Mouse (Mus musculus): ENCODE results near the gene Srek1.

Srek1 gene

GRCm38 (mm10) chr13:103774119-103774757 is at the start of gene Srek1:
Gene Srek1 (minus strand): TSS chr13:103774608.
- DNase-seq (ENCODE audit: low spot score), result peak; percentile 94

- no peak for DNase-seq (ENCODE audit: low spot score)
Observed at GRCm38 (mm10) chr13:103822270-103822669, 47.9 kb upstream of the Srek1 start.

DNA sequence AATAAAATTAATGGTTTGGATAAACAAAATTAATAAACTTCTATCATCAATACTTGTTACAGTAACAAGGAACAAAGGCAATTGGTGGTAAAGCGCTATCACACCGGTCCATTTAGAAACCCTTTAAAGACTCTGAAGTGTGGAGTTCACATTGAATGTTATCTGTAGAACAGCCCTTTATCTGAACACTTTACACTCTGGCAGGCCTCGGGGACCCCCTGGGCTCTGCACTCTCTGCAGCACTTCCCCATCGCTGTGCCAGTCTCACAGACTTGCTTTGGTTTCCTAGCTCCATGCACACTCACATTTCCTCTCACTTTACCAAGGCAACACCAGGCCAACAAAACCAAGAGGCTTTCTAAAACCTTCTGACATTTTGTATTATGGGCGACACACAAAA is 45.0 kb upstream of the Srek1 start:
- DNase-seq (ENCODE audit: low spot score), result no peak

GRCm38 (mm10) chr13:103817935-103818334 is 43.5 kb upstream of the Srek1 start:
- no peak for DNase-seq (ENCODE audit: low spot score)

DNA sequence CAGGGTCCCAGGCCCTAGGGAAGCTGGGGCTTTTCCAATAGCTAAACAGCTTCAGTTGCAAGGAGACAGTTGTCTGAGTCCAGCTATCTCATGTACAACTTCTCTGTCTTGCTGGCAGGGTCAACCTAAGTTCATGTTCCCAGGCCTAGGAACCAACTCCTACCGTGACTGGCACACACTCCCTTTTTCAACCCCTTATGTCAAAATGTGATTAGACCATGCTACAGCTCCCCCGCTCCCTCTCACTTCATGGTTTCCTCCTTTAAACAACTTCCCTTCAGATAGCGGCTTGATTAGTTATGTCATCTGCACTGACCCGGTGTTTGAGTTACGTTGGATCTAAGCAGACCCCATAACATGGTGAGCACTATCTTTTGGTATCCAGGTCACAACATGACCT is 33.1 kb upstream of the Srek1 start:
- no peak for DNase-seq (ENCODE audit: low spot score)

DNA sequence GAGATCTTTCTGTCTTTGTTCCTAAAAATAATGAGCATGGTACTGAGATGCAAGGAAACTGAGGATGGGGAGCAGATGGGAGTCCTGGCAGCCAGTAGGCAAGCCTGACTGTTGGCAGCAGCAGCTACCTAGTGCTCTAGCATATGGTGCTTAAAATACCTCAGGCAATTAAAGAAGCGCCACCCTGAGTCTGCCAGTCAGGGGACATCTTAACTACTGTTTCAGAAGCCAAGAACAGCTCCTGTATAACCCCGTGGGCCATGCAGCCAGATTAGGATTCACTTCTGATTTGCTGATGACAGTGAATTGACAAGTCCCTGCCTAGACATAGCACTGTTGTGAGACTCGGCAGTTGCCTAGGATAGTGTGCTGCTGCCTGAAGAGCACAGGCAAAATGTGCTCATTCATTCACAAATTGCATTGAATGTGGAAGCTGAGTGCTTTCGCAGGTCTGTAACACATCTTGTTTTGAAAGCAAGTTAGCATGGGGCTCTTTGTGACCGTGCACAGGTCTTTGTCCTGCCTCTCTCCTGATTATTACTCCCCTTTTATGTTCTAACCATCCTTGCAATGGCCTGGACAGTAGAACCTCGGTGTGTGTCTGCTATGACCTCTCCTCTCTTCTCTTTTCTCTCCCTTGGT is 31.9 kb upstream of the Srek1 start:
- peak; percentile 70 for DNase-seq (ENCODE audit: low spot score)

GRCm38 (mm10) chr13:103803721-103804120 is 29.3 kb upstream of the Srek1 start:
- DNase-seq (ENCODE audit: low spot score), result no peak

GRCm38 (mm10) chr13:103801021-103801420 is 26.6 kb upstream of the Srek1 start:
- DNase-seq (ENCODE audit: low spot score), result no peak

DNA sequence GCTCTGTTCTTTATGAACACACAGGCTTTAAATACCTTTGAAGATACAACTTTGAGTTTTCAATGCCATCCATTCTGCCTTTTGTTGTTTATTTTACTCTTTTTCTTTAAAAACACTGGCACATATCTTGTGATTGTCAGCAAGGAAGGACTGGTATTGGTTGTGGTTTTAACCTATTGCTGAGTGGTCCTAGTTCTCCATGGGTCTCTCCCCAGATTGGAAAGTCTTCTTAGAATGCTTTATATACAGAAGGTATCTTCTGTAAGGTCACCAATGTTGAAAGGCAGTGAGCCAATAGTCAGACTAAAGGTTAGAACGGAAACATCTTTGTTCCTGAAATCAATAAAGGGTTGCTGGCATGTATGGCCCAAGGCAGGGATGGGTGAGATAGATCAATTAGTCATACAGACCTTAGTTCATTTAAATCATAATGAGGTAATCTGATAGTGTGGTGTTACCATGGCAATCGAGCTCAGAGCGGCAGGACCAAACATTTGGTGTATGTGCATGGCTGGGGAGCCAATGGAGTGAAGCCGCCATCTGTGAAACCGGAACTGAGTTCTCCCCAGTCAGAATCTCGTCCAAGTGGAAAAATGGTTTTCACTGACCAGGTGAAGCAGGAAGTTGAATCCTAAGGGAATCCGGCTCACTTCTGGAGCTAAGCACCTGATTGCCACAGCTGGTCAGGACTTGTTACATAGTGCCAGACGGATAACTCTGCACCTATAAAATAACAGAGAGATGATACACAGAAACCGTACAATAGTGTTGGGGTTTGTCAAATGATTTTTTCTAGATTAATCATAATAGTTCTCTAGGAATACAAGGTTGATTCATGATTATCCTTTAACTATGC is 20.5 kb upstream of the Srek1 start:
- DNase-seq (ENCODE audit: low spot score), result no peak

DNA sequence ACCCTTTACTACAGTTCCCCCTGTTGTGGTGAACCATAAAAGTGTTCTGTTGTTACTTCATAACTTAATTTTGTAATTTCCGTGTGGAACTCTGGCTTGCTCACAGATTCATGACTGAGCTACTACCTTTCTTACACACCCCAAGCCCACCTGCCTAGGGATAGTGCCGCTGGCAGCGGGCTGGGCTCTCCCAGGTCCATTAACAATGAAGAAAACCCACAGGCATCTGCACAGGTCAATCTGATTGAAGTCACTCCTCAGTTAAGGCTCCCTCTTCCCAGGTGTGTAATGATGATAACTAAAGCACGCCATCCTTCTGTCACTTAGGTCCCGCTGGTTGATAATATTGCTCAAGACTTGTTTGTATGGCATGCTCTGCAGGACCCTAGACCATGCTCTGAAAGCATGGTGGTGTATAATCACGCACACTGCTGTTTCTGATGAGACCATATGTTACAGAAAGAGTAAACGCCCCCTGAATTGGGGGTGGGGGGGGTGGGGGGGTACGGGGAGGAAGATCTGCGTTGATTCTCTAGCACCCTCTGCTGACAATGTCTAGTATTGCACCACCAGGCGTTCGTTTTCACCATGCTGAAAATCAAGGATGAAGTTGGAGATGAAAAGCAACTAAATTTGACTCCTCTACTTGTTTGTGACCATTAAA is 5.6 kb upstream of the Srek1 start:
- peak; percentile 38 for DNase-seq (ENCODE audit: low spot score)

GRCm38 (mm10) chr13:103777126-103777525 is 2.7 kb upstream of the Srek1 start:
- no peak for DNase-seq (ENCODE audit: low spot score)

GRCm38 (mm10) chr13:103773407-103774118 is 845 bp downstream of the Srek1 start:
- no peak for DNase-seq (ENCODE audit: low spot score)

DNA sequence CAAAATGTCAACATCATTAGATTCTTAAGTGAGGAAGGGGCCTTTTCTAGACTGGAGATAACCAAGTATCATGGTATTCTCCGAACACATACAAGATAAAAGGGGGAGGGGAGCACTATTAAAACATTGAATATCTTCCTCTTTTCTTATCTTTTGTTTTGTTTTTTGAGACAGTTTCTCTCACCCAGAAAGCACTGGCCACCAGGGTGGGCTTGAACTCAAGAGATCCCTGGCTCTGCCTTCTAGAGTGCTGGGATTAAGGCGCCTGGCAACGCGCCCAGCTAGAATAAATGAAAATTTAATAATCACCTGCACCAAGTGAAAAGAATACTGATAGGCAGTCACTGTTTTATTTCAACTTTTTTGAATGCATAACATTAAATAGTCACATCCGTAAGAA is 1.5 kb downstream of the Srek1 start:
- no peak for DNase-seq (ENCODE audit: low spot score)

- DNase-seq (ENCODE audit: low spot score), result no peak
Observed at GRCm38 (mm10) chr13:103770821-103771220, 3.6 kb downstream of the Srek1 start.

DNA sequence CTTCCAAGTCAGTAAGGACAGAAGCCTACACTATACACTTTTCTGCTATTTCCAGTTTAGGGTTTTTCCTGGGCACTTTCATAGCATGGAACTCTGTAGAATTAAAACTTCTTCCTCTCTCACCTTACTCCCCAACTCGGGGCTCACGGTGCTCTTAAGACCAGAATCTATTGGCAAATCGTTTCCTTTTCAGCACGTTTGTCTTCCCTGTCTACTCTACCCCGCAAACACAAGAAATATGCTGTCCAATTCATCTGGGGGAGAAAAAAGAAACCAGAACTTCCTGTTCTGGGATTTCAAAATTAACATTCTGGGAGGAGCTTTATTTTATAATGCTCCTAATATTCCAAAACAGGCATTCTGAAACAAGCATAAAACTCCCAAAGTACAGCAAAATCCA is 6.5 kb downstream of the Srek1 start:
- no peak for DNase-seq (ENCODE audit: low spot score)

- DNase-seq (ENCODE audit: low spot score), result no peak
Observed at GRCm38 (mm10) chr13:103763640-103764039, 10.8 kb downstream of the Srek1 start.

GRCm38 (mm10) chr13:103761971-103762370 is 12.4 kb downstream of the Srek1 start:
- no peak for DNase-seq (ENCODE audit: low spot score)

DNA sequence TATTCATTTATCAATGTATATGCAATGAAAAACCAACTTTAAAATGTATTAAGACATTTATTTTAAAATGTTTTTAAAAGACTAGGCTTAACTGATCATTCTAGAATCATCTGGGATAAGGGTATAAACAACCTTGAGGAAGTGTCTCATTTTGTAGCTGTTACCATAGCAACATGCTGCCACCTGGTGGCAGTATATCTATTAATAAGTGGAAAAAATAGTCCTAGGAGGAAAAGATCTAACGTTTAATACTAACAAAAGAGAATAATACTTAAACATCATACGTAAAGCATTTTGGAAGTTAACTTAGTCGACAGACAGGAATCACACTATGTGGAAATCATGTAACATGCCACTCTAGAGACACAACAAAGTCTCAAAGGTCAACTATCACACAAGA is 23.0 kb downstream of the Srek1 start:
- peak; percentile 61 for DNase-seq (ENCODE audit: low spot score)

GRCm38 (mm10) chr13:103745688-103746087 is 28.7 kb downstream of the Srek1 start:
- DNase-seq (ENCODE audit: low spot score), result no peak

DNA sequence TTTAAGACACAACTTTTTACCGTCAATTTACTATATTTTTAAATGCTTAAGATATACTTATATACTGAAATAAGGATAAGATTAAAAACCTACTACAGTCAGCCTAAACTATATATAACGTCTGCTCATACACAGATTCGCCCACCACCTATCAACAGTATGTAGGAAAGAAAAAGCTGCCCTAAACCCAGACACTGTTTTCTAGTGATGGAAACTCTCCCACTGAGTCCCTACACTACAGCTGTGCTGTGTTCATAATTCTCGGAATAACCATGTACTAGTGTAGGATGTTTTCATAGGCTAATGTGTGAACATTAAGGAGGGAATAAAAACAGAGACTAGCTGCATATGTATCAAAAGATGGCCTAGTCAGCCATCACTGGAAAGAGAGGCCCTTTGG is 29.2 kb downstream of the Srek1 start:
- no peak for DNase-seq (ENCODE audit: low spot score)

DNA sequence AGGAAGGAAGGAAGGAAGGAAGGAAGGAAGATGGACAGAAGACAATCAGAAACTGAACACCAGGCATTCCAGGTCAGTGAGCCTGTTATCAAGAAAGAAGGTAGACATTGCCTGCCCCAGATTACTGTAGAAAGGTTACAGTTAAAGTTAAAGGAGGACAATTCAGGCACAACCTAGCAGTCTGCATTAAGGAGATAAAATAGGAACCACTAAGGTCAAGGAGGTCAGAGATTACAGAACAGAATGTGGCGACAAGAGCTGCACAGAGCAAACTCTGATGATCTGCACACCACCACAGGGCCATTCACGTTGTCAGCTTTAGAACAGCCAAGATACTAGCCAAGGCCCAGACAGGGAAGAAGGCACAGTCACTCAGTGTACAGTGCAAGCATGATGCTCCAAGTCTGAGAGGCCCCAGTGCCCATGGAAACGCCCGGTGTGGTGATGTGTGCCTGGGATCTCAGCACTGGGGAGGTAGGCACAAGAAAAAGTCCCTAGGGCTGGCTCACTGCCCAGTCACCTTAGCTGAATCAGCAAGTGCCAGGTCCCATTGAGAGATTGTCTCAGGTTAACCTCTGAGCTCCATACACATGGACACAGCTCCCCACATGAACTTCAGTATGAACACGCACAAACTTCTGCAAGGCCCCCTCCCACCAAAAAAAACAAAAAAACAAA is 38.9 kb downstream of the Srek1 start:
- DNase-seq (ENCODE audit: low spot score), result no peak
